Mouse (Mus musculus) right cerebral cortex, postnatal 14 days (tissue): ENCODE results near the gene Cacna2d4.
A peak's percentile ranks its signal among the peaks of the same experiment; 100 is the strongest.
"Not testable (repeated sequence)": the region's sequence is repeated elsewhere in the genome, so short reads cannot be mapped to it uniquely, and the experiment has no call there.

Experiments
- DNase-seq: peaks from one replicate; pipeline ENCODE4 v3.0.0; 2022

Cacna2d4 gene

DNA sequence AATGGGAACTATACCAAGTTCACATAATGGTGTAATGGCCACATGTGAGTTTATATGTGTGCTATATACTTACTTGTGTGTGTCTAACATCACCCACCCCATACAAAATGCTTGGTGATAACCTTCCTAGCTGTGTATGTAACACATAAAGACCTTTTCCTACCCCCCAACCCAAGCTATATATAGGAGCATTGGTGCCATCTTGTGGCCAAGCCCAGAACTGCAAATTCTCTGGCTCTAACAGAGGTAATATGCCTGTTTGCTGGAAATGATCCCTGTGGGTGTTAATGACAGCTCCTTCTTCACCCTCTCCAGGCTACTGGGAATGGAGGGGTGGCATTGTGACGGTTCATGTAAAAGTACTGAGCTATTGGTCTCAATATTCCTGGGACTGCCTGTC, 111.9 kb downstream of the Cacna2d4 start:
- DNase-seq = peak; percentile 92

DNA sequence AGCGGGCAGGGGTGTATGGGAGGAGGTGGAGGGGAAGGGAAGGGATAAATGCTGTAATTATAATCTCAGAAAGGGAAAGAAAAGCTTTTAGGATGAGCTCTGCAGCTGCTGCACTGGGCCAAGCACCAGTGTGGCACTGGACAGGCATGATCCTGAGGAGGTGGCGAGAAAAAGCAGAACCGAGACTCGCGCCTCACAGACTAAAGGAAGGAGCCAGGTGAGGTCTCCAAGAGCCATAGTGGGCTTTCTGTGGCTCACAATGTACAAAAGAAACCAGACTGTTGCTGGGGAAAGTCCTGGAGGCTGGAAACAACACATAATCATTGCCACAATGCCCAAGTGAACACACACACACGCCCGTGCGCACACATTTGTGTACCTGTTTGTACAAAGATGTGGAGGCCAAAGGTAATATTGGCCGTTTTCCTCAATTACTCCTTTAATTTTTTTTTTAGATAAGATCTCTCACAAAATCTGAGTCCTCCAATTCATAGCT, 114.4 kb downstream of the Cacna2d4 start:
- no peak for DNase-seq

DNA sequence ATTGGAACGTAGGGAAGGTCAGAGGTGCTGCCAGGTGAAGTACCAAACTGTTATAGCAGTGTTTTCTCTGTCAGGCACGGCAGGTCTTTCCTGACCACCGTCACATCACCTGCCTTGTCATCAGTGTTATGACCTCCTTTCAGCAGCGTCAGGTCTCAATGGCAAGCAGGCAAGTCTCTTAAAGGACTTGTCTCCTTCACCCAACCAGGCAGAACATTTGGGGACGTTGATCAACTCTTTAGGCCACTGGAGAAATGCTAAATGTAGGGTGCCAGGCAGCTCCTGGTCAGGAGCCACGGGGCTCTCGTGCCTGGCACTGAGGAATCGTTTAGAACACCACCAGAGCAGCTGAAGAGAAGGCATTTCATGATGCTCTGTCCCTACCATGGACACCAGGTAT, 115.3 kb downstream of the Cacna2d4 start:
- DNase-seq = no peak

DNA sequence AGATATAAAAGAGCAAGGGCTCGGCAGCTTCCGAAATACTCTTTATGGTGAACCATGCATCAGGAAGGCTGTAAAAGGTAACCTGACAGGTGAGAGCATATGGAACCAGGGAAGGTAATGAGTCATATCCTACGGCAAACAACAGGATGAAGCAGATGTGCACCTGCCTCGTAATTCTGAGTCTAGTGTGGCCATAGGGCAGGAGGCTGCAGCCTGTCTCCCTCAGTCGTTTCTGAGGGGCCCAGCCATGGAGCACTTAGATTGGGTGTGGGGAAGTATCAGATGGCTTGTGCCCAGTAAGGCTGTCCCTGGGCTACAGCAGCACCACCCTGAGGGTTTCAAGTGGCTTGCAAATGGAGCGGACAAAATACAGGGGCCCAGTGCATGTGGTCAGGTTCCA, 116.2 kb downstream of the Cacna2d4 start:
- DNase-seq = no peak

DNA sequence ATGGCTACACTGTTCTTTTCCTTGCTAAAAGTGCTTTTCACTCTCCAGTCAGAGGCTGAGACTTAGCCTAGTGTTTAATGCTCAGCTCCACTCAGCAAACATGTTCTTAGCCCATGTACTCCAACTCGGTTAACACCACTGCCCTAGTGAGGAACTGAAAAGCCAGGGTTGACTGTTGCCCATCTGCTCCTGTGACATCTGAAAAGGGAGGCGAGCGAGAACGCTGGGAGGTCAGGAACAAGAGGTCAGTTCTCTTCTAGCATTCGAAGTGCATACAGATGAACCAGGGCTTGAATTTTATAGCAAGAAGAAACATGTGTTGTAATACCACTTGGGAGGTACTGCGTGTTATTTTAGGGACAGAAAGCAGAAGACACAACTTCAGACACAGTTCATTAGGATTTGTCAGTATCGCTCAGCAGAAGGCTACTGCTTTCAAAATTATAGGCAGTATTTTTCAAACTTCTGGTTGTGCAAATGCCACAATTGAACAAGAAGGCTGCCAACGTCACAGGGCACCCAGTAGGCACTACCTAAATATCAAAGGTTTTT, 121.8 kb downstream of the Cacna2d4 start:
- DNase-seq = no peak

DNA sequence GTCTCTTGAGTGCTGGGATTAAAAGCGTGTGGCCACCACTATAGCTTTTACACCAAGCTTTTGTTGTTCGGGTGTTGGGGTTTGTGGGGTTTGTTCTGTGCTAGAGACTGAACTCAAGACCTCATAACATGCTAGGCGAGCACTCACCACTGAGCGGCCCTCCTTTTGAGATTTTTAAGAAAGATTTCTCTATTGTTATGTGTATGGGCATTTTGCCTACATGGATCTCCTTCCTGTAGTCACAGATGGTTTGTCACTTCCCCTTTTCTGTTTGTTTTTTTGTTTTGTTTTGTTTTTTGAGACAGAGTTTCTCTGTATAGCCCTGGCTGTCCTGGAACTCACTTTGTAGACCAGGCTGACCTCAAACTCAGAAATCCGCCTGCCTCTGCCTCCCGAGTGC, 123.9 kb downstream of the Cacna2d4 start:
- not testable (repeated sequence) for DNase-seq

DNA sequence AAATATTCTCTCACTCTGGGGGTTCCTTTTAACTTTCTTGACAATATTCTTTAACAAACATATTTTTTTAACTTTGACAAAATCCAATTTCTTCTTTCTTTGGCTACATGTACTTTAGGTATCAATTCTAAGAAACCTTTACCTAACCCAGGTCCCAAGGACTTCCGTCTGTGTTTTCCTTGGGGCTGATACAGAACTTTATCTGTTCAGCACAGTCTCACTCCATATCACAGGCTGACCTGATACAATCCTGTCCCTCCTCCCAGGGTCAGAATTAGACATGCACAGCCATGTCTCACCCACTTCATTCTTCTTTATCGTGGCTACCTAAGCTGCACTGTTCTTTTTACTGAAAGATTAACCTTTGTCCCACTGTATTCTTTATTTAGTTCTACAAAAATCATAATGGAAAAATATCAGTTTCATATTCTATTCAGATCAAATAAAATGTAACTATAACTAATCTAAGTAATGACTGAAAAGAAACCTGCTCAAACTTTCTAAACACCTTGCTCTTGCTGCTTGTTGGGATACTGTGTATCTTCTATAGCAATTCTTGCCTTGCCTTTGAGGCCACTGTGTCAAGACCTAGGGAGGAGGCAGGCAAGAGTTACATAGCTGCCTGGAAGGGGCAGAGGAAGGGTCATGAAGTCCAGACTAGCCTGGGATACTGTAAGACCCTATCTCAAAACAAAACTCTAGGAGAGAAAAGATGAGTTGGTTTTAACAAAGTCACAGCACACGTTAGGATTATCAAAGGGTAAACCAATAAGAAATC, 124.8 kb downstream of the Cacna2d4 start:
- DNase-seq = no peak

DNA sequence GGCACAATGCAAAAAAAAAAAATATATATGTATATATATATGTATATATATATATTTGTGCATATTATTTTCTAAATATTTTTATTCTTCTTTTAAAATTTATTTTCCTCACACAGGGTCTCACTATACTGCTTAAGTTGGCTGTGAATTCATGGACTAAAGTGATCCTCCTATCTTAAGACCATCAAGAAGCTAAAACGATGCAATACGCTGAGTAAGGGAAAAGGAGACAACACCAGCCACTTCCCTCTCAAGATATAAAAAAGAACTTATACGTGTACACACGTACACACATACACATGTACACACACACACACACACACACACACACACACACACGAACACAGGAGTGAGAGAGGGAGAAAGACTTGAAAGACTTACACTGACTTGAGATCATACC, 127.3 kb downstream of the Cacna2d4 start:
- no peak for DNase-seq

DNA sequence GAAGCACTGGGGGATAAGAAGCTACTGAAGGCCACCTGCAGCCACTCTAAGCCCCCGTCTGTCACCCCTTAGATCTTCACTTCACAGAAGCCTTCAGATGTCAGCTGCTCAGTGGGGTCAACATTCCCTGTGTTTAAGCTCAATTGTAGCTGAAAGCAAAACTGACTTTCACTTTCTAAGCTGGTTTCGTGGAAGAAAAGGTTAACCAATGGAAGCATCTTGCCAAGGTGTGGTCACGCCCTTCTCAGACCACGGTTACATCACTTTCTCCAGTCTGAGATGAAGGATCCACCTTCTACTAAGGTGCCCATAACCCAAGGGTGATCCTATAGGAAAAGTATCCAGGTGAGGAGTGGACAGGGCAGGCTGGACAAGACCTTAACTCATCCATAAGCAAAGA, 130.5 kb downstream of the Cacna2d4 start:
- DNase-seq = not testable (repeated sequence)

DNA sequence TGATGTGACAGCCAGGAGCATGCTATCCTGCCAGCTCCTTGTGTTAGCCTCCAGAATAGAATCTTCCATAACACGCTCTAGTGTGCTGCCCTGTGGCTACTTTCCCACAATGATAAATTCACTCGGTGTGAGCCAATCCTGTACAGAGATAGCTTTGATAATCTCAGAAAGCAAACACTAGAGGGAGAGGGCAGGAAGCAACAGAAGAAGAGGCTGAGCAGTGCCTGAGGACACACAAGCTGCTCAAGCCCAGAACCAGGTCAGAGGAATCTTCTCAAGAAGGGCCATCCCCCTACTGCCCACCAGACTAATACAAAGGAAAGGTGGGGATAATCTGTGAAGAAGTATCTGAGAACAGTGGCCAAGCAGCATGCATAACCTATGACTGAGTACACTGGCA, 131.1 kb downstream of the Cacna2d4 start:
- no peak for DNase-seq

DNA sequence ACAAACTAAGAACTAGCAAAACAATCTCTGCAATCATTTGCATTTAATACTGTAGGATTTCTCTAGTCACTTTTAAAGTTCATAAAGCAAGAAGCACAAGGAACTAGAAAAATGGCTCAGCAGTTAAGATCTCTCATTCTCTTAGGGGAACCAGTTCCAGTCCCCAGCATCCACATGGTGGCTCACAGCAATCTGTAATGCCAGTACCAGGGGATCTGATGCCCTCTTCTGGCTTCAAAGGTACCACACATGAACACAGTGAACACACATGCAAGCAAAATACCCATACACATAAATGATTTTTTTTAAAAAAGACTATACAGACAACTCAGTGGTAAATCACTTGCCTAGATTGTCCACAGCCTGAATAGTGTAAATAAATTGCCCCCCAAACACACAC, 135.3 kb downstream of the Cacna2d4 start:
- DNase-seq = no peak

DNA sequence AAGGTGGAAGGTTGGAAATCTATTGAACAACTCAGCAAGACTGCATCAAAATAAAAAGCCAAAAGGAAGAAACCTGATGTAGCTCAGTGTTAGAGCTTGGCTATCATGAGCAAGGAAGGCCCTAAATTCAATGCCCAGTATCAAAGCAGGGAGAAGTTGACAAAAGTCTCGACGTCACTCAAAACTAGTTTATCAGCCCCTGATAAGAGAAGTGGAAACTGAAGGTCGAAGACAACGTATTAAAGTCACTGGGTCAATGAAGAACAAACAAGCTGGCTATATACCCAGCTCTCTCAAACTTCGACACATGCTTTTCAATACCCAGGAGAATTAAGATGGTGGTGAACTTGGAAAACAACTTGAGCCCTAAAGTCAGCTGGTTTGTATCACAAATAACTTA, 135.9 kb downstream of the Cacna2d4 start:
- DNase-seq = no peak

DNA sequence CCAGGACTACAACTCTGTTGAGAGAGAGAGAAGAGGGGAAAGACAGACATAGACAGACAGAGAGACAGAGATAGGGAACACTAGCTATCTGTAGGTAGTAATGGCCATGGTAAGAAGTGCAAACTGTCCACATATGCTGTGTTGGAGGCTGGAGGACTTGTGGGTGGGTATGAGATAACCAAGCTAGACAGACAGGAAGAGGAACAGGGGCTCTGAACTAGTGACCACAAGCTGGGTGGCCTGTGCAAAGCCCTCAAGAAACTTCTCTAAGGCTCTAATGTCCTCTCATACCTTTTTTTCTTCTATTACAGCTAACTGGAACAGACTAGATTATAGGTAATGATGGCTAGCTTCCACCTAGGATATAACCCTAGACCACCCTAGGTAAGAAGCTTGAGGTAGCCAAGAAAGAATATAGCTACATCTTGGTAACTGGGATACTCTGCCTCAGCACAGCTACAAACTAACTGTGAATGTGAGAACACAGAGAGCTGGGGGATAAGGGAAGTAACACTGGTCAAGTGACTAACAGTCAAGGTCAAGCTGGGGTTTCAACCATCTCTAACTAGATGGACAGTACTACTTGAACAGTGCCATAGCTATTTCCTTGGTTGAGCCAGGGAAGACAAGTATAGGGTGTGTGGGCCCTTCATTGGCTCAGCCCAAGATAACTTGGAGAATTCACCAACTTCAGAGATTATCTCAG, 136.8 kb downstream of the Cacna2d4 start:
- no peak for DNase-seq

DNA sequence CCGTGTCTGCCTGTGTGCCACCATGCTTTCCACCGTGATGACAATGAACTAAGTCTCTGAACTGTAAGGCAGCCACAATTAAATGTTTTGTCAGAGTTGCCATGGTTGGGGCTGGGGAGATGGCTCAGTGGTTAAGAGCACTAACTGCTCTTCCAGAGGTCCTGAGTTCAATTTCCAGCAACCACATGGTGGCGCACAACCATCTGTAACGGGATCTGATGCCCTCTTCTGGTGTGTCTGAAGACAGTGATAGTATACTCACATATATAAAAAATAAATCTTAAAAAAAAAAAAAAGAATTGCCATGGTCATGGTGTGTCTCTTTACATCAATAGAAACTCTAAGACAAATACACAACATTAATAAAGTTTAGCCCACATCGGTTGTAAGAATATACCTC, 138.7 kb downstream of the Cacna2d4 start:
- no peak for DNase-seq

DNA sequence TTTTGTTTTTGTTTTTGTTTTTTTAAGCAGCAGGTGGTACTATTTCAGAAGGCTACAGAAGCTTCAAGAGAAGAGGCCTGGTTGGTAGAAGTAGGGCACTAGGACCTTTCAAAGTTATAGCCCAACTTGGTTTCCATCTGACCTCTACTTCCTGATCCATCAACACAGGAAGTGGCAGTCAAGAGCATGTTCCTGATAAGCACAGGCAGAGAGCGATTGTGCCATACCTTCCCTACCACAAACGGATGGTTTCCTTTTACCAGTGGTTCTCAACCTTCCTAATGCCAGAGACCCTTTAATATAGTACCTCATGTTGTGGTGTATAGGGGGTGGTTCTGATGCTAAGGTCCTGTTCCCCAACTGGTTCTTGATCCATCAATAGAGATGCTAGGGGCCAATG, 141.3 kb downstream of the Cacna2d4 start:
- no peak for DNase-seq

DNA sequence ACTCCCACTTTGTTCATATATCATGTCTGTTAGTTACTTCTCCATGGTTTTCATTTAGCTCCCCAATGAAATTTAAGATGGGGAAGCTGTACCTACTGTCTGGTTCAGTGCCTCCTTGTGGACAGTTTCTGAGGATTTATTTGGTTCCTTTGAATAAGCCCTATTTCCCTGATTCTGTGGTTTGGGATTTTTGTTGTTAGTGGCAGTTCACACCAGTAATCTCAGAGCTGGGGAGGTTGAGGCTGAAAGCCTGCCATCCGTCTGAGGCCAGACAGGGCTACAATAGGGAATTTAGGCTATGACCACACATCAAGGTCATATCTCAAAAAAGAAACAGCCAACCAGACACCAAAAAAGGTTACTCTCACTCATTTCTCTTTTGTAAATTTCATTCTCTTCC, 142.3 kb downstream of the Cacna2d4 start:
- no peak for DNase-seq

DNA sequence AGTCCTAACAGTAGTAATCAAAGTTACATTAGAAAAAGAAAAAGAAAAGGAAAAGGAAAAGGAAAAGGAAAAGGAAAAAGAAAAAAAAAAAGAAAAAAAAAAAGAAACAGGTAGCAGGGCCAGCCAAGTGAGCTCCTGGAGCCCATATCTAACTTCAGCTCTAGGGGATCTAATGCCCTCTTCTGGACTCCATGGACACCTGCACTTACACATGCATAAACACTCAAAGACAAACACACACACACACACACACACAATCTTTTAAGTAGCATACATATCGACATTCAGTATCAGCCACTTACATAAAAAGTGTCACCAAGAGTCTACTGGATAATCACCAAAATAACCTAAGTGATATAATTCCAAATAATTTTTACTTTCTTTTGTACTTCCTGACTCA, 149.3 kb downstream of the Cacna2d4 start:
- DNase-seq = no peak

DNA sequence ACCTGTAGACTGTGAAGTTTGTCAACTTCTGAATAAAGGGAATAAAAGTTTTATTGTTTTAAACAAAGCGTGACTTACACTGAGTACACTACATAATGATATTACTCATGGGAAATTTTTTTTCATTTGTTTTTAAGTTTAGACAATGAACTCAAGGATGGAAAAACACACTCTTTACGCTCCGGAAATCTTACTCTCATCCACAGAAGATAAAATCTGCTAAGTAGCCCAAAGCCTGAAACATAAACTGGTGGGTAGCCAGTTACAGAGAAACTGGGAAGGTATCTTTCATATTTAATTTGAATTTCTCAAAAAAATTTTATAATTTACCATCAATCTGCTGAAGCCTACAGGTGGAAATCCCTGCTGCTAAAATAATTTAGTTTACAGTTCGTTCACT, 150.1 kb downstream of the Cacna2d4 start:
- no peak for DNase-seq

DNA sequence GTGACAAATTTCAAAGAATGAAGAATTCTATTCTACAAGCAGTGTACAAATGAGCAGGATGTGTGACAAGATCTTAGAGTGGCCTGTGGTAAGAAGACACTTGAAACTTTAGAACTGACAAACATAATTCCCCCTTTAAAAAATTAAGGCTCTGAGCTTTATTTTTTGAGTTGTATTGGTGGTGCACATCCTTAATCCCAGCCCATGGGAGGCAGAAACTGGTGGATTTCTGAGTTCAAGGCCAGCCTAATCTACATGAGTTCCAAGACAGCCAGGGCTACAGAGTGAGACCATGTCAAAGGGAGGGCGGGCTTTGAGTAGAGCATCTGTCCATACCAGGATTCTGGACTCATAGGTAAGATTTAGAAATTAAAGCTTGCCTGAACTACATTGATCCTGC, 150.5 kb downstream of the Cacna2d4 start:
- DNase-seq = no peak

DNA sequence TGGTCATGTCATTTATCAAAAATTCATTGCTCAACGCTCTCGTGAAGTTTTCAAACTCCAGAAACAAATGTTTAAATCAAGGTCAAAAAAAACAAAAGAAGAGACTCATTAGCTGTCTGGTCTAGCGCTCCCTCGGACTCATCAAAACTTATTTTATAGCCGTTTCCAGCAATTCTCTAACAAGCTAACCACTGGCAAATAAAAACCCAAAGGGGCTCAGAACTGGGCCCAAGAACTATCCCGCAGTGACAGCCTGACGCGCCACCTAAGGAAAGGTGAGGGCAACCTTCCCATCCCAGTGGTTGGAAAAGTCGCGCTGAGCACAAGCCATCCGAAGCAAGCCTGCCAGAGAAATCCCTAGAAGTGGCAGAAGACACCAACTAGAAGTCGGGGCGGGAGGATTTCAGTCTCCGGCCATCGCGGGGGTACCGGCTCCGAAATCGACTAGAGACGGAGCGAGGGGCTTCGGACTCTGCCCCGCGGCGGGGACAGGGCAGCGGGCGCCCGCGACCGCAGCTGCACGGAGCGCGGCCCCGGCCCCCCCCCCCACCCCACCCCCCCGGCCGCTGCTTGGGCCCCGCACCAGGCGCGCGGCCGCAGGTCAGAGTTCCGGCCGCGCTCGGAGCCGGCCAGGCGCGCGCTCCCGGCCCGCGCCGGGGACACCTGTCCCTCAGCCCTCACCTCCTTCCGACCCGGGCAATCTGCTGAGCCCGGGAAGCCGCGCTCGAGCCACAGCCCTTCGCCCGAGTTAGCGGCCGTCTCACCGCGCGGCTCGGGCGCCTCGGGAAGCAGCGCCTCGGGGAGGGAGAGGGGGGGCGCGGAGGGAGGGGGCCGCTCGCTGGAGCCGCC, 151.7 kb downstream of the Cacna2d4 start:
- DNase-seq = peak; percentile 9

DNA sequence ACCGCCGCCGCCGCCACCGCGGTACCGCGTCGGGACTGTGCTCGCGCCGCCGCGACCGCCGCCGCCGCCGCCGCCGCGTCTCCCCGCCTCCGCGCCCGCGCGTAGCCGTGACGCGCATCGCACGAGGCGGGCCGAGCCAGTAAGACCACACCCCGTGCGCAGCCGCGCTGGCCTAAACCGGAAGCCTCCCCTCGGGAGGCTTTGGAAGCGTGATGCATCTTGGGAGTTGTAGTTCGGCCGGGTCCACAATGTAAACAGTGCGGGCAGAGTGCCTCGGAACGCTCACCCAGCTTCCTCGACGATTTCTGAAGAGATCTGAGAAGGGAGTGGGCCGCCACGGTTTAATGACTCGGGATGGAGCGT, 152.3 kb downstream of the Cacna2d4 start:
- peak; percentile 95 for DNase-seq

DNA sequence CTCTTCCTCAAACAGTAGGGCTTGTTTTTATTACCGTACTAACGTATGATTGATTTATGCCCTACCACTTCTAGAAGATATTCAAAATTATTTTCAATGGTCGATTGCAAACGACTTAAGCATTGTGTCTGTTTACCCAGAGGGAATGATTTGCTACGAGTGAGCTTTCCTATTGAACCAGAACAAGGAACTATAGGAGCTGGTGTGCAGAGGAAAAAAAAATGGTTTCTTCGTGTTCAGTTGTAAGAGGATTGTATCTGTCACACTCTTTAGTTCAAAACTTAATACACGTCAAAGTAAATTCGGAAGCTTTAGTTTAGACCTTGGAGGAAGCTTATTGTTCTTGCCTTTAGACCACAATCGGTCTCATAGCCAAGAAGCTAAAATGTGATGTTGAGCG, 152.8 kb downstream of the Cacna2d4 start:
- DNase-seq = no peak

DNA sequence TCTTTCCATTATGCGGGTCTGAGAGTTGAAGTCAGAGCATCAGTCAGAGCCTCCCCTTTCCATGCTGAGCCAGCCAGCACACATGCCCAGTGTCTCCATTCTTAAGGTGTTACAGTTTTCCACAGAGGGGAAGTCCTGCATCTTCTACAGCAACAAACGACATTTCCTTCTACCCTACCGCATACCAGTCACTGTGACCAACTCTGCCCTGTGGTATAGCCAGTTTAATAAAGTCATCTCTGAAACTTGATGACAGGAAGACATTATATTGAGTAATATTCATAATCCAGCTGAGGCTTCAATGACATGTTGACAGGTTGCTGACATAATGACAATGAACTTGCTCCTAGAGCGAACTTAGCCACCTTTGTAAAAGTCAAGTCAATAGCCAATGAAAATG, 154.4 kb downstream of the Cacna2d4 start:
- no peak for DNase-seq
